Mouse (Mus musculus): Measurements from ENCODE around the gene Rhoa. TPM values are rescaled to one million over a fixed set of nuclear protein-coding genes. Genes with fewer than 3 reads are reported as not detected.
"Not testable (repeated sequence)": the region's sequence is repeated elsewhere in the genome, so short reads cannot be mapped to it uniquely, and the experiment has no call there.

Gene Rhoa
- polyA plus RNA-seq, 1 experiment from 2014 or later = 370 TPM

GRCm38 (mm10) chr9:108322054-108322453, 16.1 kb downstream of the Rhoa start:
- peak; percentile 38 for TF ChIP-seq CTCF (IDR thresholded peaks at IDR 0.05; ENCODE audit: low read depth)
- H3K36me3 ChIP-seq (ENCODE audit: control insufficient read depth, insufficient read depth, low read length); H3K27ac ChIP-seq (replicated peaks); DNase-seq (ENCODE audit: low spot score); H3K4me1 ChIP-seq (replicated peaks; ENCODE audit: control insufficient read depth, insufficient read depth); H3K4me2 ChIP-seq (replicated peaks; ENCODE audit: low read depth); H3K27me3 ChIP-seq (ENCODE audit: control insufficient read depth, insufficient read depth, low read length); H3K9ac ChIP-seq (ENCODE audit: low read length); ATAC-seq (ENCODE audit: low FRiP score, low TSS enrichment); H3K9me3 ChIP-seq (ENCODE audit: control insufficient read depth, low read length); H3K4me3 ChIP-seq (ENCODE audit: low read depth, low read length): not testable (repeated sequence)
- 90% methylated on average over 7 of the region's 7 CpGs for WGBS

GRCm38 (mm10) chr9:108324784-108325183, 18.9 kb downstream of the Rhoa start:
- WGBS = 70% methylated on average over 1 of the region's 1 CpGs
- no peak overlapping the region for H3K27ac ChIP-seq (replicated peaks)
- H3K4me1 ChIP-seq (replicated peaks; ENCODE audit: control insufficient read depth, insufficient read depth) = no peaks in the 10 kb centered on the region
- no peaks in the 10 kb centered on the region; the same call in none of the 2 replicates for H3K36me3 ChIP-seq (ENCODE audit: control insufficient read depth, insufficient read depth, low read length)
- DNase-seq (ENCODE audit: low spot score) (no peak), ATAC-seq (ENCODE audit: low FRiP score, low TSS enrichment) (no peak)
- H3K9me3 ChIP-seq (ENCODE audit: control insufficient read depth, low read length) = no peaks in the 10 kb centered on the region
- H3K4me3 ChIP-seq (ENCODE audit: low read depth, low read length) = no peak overlapping the region
- H3K27me3 ChIP-seq (ENCODE audit: control insufficient read depth, insufficient read depth, low read length) = no peaks in the 10 kb centered on the region
- no peak overlapping the region for H3K9ac ChIP-seq (ENCODE audit: low read length)
- no peak overlapping the region for H3K4me2 ChIP-seq (replicated peaks; ENCODE audit: low read depth)
- TF ChIP-seq EP300 (optimal IDR thresholded peaks at IDR 0.05) (no peak), CTCF (IDR thresholded peaks at IDR 0.05; ENCODE audit: low read depth) (no peak)

DNA sequence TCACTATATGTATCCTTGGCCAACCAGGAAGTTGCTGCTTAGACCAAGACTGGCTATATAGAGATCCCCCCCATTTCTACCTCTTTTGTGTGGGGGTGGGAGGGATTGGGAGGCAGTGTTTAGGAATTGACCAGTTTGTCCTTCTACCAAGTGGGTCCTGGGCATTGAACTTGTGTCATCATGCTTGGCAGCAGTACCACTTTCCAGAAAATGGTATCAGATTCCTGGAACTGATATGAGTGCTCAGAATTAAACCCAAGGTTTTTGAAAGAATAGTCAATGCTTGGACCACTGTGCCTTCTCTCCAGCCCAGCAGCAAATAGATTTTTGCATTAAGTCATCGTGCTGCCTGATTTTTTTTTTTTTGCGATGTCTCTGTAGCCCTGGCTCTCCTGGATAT, 19.9 kb downstream of the Rhoa start:
- H3K4me3 ChIP-seq (ENCODE audit: low read depth, low read length) = no peak overlapping the region
- DNase-seq (ENCODE audit: low spot score) (no peak), ATAC-seq (ENCODE audit: low FRiP score, low TSS enrichment) (no peak)
- no peak overlapping the region for H3K4me2 ChIP-seq (replicated peaks; ENCODE audit: low read depth)
- H3K27ac ChIP-seq (replicated peaks) = no peak overlapping the region
- H3K9me3 ChIP-seq (ENCODE audit: control insufficient read depth, low read length) = no peaks in the 10 kb centered on the region
- peaks cover 2% of the 10 kb centered on the region for H3K36me3 ChIP-seq (ENCODE audit: control insufficient read depth, insufficient read depth, low read length)
- H3K27me3 ChIP-seq (ENCODE audit: control insufficient read depth, insufficient read depth, low read length) = no peaks in the 10 kb centered on the region
- TF ChIP-seq EP300 (optimal IDR thresholded peaks at IDR 0.05) = no peak
- no peak for TF ChIP-seq CTCF (IDR thresholded peaks at IDR 0.05; ENCODE audit: low read depth)
- no peak overlapping the region for H3K9ac ChIP-seq (ENCODE audit: low read length)
- 92% methylated on average over 2 of the region's 2 CpGs for WGBS
- H3K4me1 ChIP-seq (replicated peaks; ENCODE audit: control insufficient read depth, insufficient read depth) = no peaks in the 10 kb centered on the region

DNA sequence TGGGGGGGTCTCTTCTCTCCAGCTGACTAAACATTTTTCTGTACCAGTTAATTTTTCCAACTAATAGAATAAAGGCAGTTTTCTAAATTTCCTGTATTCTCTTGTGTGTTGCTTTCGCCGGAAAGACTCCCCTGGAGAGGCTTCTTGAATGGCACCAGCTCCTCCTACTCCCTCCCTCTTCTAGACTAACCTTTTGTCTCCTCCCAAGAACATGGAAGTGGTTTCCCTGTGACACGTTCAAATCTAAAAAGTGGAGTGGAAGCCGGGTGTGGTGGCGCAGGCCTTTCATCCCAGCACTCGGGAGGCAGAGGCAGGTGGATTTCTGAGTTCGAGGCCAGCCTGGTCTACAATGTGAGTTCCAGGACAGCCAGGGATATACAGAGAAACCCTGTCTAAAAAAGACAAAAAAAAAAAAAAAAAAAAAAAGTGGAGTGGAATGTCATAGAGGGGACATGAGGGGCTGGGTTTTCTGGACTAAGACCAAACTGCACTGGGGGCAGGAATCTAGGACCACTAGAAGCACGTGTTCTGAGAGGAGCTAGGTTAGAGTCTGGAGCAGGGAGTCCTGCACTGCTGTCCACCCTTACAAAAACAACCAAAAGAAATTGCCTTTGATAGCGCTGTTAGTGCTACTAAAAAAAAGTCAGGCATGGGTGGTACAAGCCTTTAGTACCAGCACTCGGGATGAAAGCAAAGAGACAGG, 32.1 kb downstream of the Rhoa start:
- H3K9ac ChIP-seq (ENCODE audit: low read length) = no peak overlapping the region
- H3K4me3 ChIP-seq (ENCODE audit: low read depth, low read length) = no peak overlapping the region
- H3K27ac ChIP-seq (replicated peaks) = peak overlapping the region; percentile 99
- H3K4me1 ChIP-seq (replicated peaks; ENCODE audit: control insufficient read depth, insufficient read depth) = 0 out of 2 replicates have a peak, but pooled peaks cover 8% of the 10 kb centered on the region
- H3K9me3 ChIP-seq (ENCODE audit: control insufficient read depth, low read length) = no peaks in the 10 kb centered on the region
- WGBS = 52% methylated on average over 10 of the region's 10 CpGs
- H3K36me3 ChIP-seq (ENCODE audit: control insufficient read depth, insufficient read depth, low read length) = peaks cover 10% of the 10 kb centered on the region; the same call in 1 of the 2 replicates
- H3K27me3 ChIP-seq (ENCODE audit: control insufficient read depth, insufficient read depth, low read length) = no peaks in the 10 kb centered on the region
- no peak for ATAC-seq (ENCODE audit: low FRiP score, low TSS enrichment)
- DNase-seq (ENCODE audit: low spot score) = no peak
- H3K4me2 ChIP-seq (replicated peaks; ENCODE audit: low read depth) = peak overlapping the region; percentile 65
- no peak for TF ChIP-seq EP300 (optimal IDR thresholded peaks at IDR 0.05)
- TF ChIP-seq CTCF (IDR thresholded peaks at IDR 0.05; ENCODE audit: low read depth) = no peak

DNA sequence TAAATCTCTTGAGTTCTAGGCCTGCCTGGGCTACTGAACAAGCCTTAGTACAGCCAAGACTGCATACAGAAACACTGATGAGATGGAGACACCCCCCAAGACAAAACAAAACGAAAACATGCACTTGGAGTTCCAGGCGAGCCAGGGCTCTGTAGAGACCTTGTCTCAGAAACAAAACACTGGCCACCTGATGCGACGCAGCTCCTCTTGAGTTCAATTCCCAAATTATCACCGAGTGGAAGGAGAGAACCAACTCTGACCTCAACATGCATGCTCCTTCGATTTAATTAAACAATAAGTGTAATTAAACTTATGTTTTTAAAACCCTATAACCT, 32.6 kb downstream of the Rhoa start:
- H3K36me3 ChIP-seq (ENCODE audit: control insufficient read depth, insufficient read depth, low read length) = peaks cover 9% of the 10 kb centered on the region; the same call in 1 of the 2 replicates
- H3K9ac ChIP-seq (ENCODE audit: low read length) = no peak overlapping the region
- 13% methylated on average over 6 of the region's 6 CpGs for WGBS
- TF ChIP-seq CTCF (IDR thresholded peaks at IDR 0.05; ENCODE audit: low read depth) (no peak), EP300 (optimal IDR thresholded peaks at IDR 0.05) (no peak)
- H3K9me3 ChIP-seq (ENCODE audit: control insufficient read depth, low read length) = no peaks in the 10 kb centered on the region
- H3K27ac ChIP-seq (replicated peaks) = peak overlapping the region; percentile 99
- H3K4me2 ChIP-seq (replicated peaks; ENCODE audit: low read depth) = peak overlapping the region; percentile 65
- H3K4me1 ChIP-seq (replicated peaks; ENCODE audit: control insufficient read depth, insufficient read depth) = 0 out of 2 replicates have a peak, but pooled peaks cover 8% of the 10 kb centered on the region
- H3K27me3 ChIP-seq (ENCODE audit: control insufficient read depth, insufficient read depth, low read length) = no peaks in the 10 kb centered on the region
- H3K4me3 ChIP-seq (ENCODE audit: low read depth, low read length) = peak overlapping the region; percentile 65; the same call in 1 of the 2 replicates
- DNase-seq (ENCODE audit: low spot score) (no peak), ATAC-seq (ENCODE audit: low FRiP score, low TSS enrichment) (no peak)

All from stomach, postnatal 0 days (tissue).